Mouse (Mus musculus): ENCODE data around the gene Cdk5rap1.

GRCm38 (mm10) chr2:154422181-154422580 lies 49.4 kb upstream of the Cdk5rap1 start:
- TF ChIP-seq CTCF (IDR thresholded peaks at IDR 0.05; ENCODE audit: borderline replicate concordance, control insufficient read depth, extremely low read depth, insufficient read depth, low read length, poor library complexity) (no peak), POLR2A (IDR thresholded peaks at IDR 0.05; ENCODE audit: control insufficient read depth, extremely low read depth, insufficient read depth, low read length, poor library complexity) (no peak)
